7 mouse cellular contexts compared by ENCODE assay signal in the genomic region with DNA sequence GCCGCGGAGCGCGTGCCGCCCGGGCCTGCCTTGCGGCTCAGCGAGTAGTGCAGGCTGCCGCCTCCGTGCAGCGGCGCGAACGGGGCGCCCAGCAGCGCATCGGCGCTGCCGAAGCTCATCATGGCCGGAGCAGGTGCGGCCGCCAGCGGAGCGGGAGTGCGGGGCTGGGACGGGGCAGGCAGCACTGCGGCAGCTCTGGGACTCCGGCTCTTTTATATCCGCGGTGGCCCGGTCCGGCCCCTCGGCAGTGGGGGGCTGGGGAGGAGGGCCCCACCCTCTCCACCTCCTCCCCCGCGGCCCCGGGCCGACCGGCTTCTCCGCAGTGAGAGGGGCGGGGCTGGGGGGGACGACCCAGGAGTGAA. TPM values are rescaled to one million over a fixed set of nuclear protein-coding genes. Genes with fewer than 3 reads are reported as not detected.
A peak's percentile ranks its signal among the peaks of the same experiment; 100 is the strongest.
DNase-seq lines count a peak whose midpoint lies in the region; ATAC-seq and TF ChIP-seq lines count a peak whose summit lies in the region.

A gene (minus strand): TSS at position 252 of the 362 bp plus-strand sequence.

- H3K4me1 ChIP-seq in bone marrow, adult 2 months (ENCODE audit: control insufficient read depth, insufficient read depth, low read length) = no peaks in the 10 kb centered on the region
- peaks cover 8% of the 10 kb centered on the region for H3K4me1 ChIP-seq in embryonic facial prominence, embryonic 14.5 days (ENCODE audit: control insufficient read depth, insufficient read depth, low read length)
- peaks cover 25% of the 10 kb centered on the region for H3K4me1 ChIP-seq in neural tube, embryonic 12.5 days

- peak within 1 kb of the TSS; percentile 40 for H3K9ac ChIP-seq in embryonic facial prominence, embryonic 14.5 days (ENCODE audit: low read depth, low read length)
- H3K9ac ChIP-seq in neural tube, embryonic 12.5 days = peak within 1 kb of the TSS; percentile 69

- H3K27me3 ChIP-seq in embryonic facial prominence, embryonic 14.5 days (replicated peaks; ENCODE audit: control insufficient read depth, insufficient read depth, low read length) = peaks cover 76% of the 10 kb centered on the region
- peaks cover 82% of the 10 kb centered on the region for H3K27me3 ChIP-seq in neural tube, embryonic 12.5 days (replicated peaks)

- peak within 1 kb of the TSS; percentile 93 for H3K27ac ChIP-seq in layer of hippocampus, adult 2 months
- H3K27ac ChIP-seq in bone marrow, adult 2 months (ENCODE audit: control insufficient read depth, insufficient read depth, low read depth, low read length, poor library complexity) = peak within 1 kb of the TSS; percentile 22; the same call in 1 of the 2 replicates
- no peak within 1 kb of the TSS for H3K27ac ChIP-seq in embryonic facial prominence, embryonic 14.5 days (replicated peaks; ENCODE audit: low read depth, low read length)
- peak within 1 kb of the TSS; percentile 69 for H3K27ac ChIP-seq in neural tube, embryonic 12.5 days

- no peak for TF ChIP-seq POLR2A in bone marrow, adult 2 months (IDR thresholded peaks at IDR 0.05; ENCODE audit: borderline replicate concordance, control insufficient read depth, low read depth, low read length)

- no peaks in the 10 kb centered on the region for H3K9me3 ChIP-seq in embryonic facial prominence, embryonic 14.5 days (ENCODE audit: control insufficient read depth, low read length)
- no peaks in the 10 kb centered on the region for H3K9me3 ChIP-seq in neural tube, embryonic 12.5 days

- peak within 1 kb of the TSS; percentile 73 for H3K4me3 ChIP-seq in layer of hippocampus, adult 2 months
- peak within 1 kb of the TSS; percentile 41 for H3K4me3 ChIP-seq in bone marrow, adult 2 months (replicated peaks; ENCODE audit: control insufficient read depth, low read depth, low read length)
- H3K4me3 ChIP-seq in embryonic facial prominence, embryonic 14.5 days (ENCODE audit: low read depth, low read length) = peak within 1 kb of the TSS; percentile 54
- peak within 1 kb of the TSS; percentile 57 for H3K4me3 ChIP-seq in neural tube, embryonic 12.5 days

- H3K36me3 ChIP-seq in embryonic facial prominence, embryonic 14.5 days (ENCODE audit: control insufficient read depth, insufficient read depth, low read length) = no peaks in the 10 kb centered on the region
- H3K36me3 ChIP-seq in neural tube, embryonic 12.5 days = no peaks in the 10 kb centered on the region

- no peak for TF ChIP-seq CTCF in layer of hippocampus, adult 2 months (conservative IDR thresholded peaks at IDR 0.05)
- no peak for TF ChIP-seq CTCF in bone marrow, adult 2 months (IDR thresholded peaks at IDR 0.05; ENCODE audit: control insufficient read depth, insufficient read depth, low read length)

- peak; percentile 11; the same call in 1 of the 2 replicates for ATAC-seq in embryonic facial prominence, embryonic 14.5 days (ENCODE audit: low read depth)
- peak; percentile 57 for ATAC-seq in neural tube, embryonic 12.5 days (ENCODE audit: low FRiP score, low read depth)

- intact Hi-C loops in left cerebral cortex, postnatal 10 days (cut with DNase I) = no loop called here

- peak in 1 of 2 experiments; percentile 35 for DNase-seq in layer of hippocampus, adult 2 months (ENCODE audit: low spot score in 2 of 2)
- DNase-seq in layer of hippocampus, adult 9-11 months = no peak
- DNase-seq in embryonic facial prominence, embryonic 14.5 days (ENCODE audit: low spot score) = no peak
- peak in 1 of 2 experiments; percentile 55 for DNase-seq in left cerebral cortex, postnatal 10 days (ENCODE audit: extremely low spot score in 1 of 2, low spot score in 2 of 2)
- DNase-seq in natural killer cell, adult 2 months (ENCODE audit: low spot score in 2 of 2) = no peak

- H3K4me2 ChIP-seq in embryonic facial prominence, embryonic 14.5 days (ENCODE audit: low read depth, low read length) = peak within 1 kb of the TSS; percentile 88
- H3K4me2 ChIP-seq in neural tube, embryonic 12.5 days (replicated peaks) = peak within 1 kb of the TSS; percentile 85

- 2% methylated on average over 40 of the region's 41 CpGs for WGBS in bone marrow, adult 2 months
- WGBS in embryonic facial prominence, embryonic 14.5 days = 4% methylated on average over 14 of the region's 41 CpGs
- WGBS in neural tube, embryonic 12.5 days = under 1% methylated on average over 41 of the region's 41 CpGs

RNA-seq across cellular contexts. Expression of the gene that starts here (rescaled TPM):
- total RNA-seq in layer of hippocampus, adult 2 months (2021) = 10 to 100 TPM; 37.2 to 38.0 TPM
- polyA plus RNA-seq in bone marrow, adult 2 months (2011; ENCODE audit: insufficient read depth, insufficient read length, low replicate concordance, missing spikeins) = 1.2 and 1.5 TPM in 2 replicates
- polyA plus RNA-seq in embryonic facial prominence, embryonic 14.5 days (2014; fragmentation: Nextera tagmentation; extraction: Ambion mirVana) = 1.6 and 1.7 TPM in 2 replicates
- 10 to 100 TPM; 24.5 to 24.6 TPM for total RNA-seq in left cerebral cortex, postnatal 10 days (2021)
- 3.4 and 5.4 TPM in 2 replicates for polyA plus RNA-seq in neural tube, embryonic 12.5 days (2016; fragmentation: Nextera tagmentation; extraction: Ambion mirVana)
